Mouse (Mus musculus) limb, embryonic 10.5 days (tissue): Measurements from ENCODE around the gene Galnt4. TPM values are rescaled to one million over a fixed set of nuclear protein-coding genes. Genes with fewer than 3 reads are reported as not detected.
A peak's percentile ranks its signal among the peaks of the same experiment; 100 is the strongest.

Experiments
- DNase-seq: peaks from one replicate; pipeline ENCODE4 v3.0.0-alpha.2; 2017; ENCODE audit warnings: low spot score
- H3K27ac ChIP-seq: fragments of 300-500 bp; sonication (generic); 2 replicates; pipeline ENCODE4 v1.5.1; 2016; ENCODE audit warnings: mild to moderate bottlenecking
- H3K27me3 ChIP-seq: fragments of 300-500 bp; sonication (generic); 2 replicates; pipeline ENCODE4 v1.6.1; 2016; ENCODE audit warnings: low read depth, mild to moderate bottlenecking; ENCODE audit not compliant: poor library complexity, severe bottlenecking
- H3K36me3 ChIP-seq: fragments of 300-500 bp; sonication (generic); 2 replicates; pipeline ENCODE4 v1.6.1; 2016; ENCODE audit warnings: mild to moderate bottlenecking, moderate library complexity
- H3K4me1 ChIP-seq: fragments of 300-500 bp; sonication (generic); 2 replicates; pipeline ENCODE4 v1.6.1; 2016
- H3K4me3 ChIP-seq: fragments of 300-500 bp; sonication (generic); 2 replicates; pipeline ENCODE4 v1.5.1; 2016; ENCODE audit warnings: mild to moderate bottlenecking, moderate library complexity
- H3K9me3 ChIP-seq: fragments of 300-500 bp; sonication (generic); replicated peaks from 2 replicates; pipeline ENCODE4 v1.6.1; 2016; ENCODE audit warnings: mild to moderate bottlenecking
- WGBS: fragments of 180-500 bp; shearing (Covaris S2); methylation state at CpG from one replicate; pipeline ENCODE4 v1.1.7; 2016; 5-methylcytosine and 5-hydroxymethylcytosine counted together
- polyA plus RNA-seq: library from polyadenylated mRNA; unstranded; fragments of >200 nt; fragmentation: Nextera tagmentation; extraction: Ambion mirVana; gene quantifications from 2 replicates; pipeline ENCODE4 v1.2.1, GENCODE M21; 2016

Galnt4 gene
- polyA plus RNA-seq, 1 experiment from 2014 or later = 5.7 TPM

DNA sequence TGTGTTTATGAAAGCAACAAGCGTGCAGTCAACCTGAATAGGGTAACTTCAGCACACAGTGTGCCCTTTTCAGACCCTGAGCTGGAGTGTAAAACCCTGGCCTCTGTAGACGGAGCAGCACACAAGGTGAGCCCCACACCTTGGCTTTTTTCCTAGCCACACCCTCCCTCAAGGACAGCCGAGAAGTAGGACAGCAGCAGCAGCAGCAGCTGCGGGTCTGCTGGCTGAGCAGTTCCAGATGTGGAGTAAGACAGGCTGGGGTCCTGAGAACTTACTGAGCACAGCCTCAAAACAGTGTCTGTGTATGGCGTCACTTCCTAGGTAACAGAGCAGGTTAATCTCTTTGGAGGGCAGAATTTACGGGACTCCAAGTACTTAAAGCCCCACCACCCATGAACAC lies 10.7 kb downstream of the Galnt4 start:
- Histone ChIP-seq H3K4me3 (no peak overlapping the region), H3K36me3 (no peaks in the 10 kb centered on the region), H3K4me1 (peaks cover 58% of the 10 kb centered on the region), H3K27me3 (no peaks in the 10 kb centered on the region), H3K27ac (peak overlapping the region; percentile 14; the same call in 1 of the 2 replicates), H3K9me3 (no peaks in the 10 kb centered on the region)
- DNase-seq = peak; percentile 66
- WGBS = 29% methylated on average over 6 of the region's 6 CpGs

GRCm38 (mm10) chr10:99119471-99119870 lies 11.5 kb downstream of the Galnt4 start:
- Histone ChIP-seq H3K9me3 (no peaks in the 10 kb centered on the region), H3K27me3 (no peaks in the 10 kb centered on the region), H3K4me3 (no peak overlapping the region), H3K27ac (0 out of 2 replicates have a peak overlapping the region, but pooled peaks have one; percentile 14), H3K4me1 (peaks cover 51% of the 10 kb centered on the region), H3K36me3 (no peaks in the 10 kb centered on the region)
- WGBS = 86% methylated on average over 4 of the region's 4 CpGs
- DNase-seq = no peak

- Histone ChIP-seq H3K9me3 (no peaks in the 10 kb centered on the region), H3K4me1 (peaks cover 15% of the 10 kb centered on the region; the same call in 1 of the 2 replicates), H3K36me3 (peaks cover 51% of the 10 kb centered on the region), H3K27ac (peak within 1 kb of the TSS; percentile 36; the same call in 1 of the 2 replicates), H3K27me3 (no peaks in the 10 kb centered on the region), H3K4me3 (no peak within 1 kb of the TSS)
- no peak for DNase-seq
- WGBS = 91% methylated on average over 4 of the region's 4 CpGs
Measured at GRCm38 (mm10) chr10:99126225-99126624, 18.3 kb downstream of the Galnt4 start, which contains the start of gene Phxr2. Phxr2 (minus strand) TSS chr10:99126325.

DNA sequence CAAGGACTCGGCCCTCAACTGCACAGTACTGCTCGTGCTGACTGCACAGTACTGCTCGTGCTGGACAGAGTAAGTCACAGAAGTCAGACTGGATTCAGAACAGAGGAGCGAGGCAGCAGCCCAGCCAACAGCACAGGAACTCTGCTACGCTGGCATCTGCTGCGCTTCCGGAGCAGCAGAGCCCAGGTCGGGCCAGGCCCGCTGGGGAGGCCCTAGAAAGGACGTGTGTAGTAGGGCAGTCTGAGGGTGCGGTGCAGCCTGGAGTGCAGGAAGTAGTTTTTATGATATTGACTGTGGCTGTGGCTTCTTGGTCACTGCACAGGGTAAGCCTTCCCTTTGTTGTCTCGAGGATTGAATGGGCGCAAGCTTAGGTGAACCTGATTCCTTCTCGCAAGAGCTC lies 19.0 kb downstream of the Galnt4 start:
- Histone ChIP-seq H3K27me3 (no peaks in the 10 kb centered on the region), H3K36me3 (peaks cover 57% of the 10 kb centered on the region), H3K9me3 (no peaks in the 10 kb centered on the region), H3K4me3 (no peak overlapping the region), H3K27ac (peak overlapping the region; percentile 36; the same call in 1 of the 2 replicates), H3K4me1 (peaks cover 17% of the 10 kb centered on the region; the same call in 1 of the 2 replicates)
- WGBS = 89% methylated on average over 14 of the region's 14 CpGs
- DNase-seq = no peak

GRCm38 (mm10) chr10:99127691-99128261 lies 19.8 kb downstream of the Galnt4 start:
- H3K27me3 ChIP-seq = no peaks in the 10 kb centered on the region
- WGBS = 80% methylated on average over 11 of the region's 11 CpGs
- H3K4me3 ChIP-seq = no peak overlapping the region
- peaks cover 65% of the 10 kb centered on the region for H3K36me3 ChIP-seq
- no peak for DNase-seq
- H3K4me1 ChIP-seq = peaks cover 17% of the 10 kb centered on the region; the same call in 1 of the 2 replicates
- H3K9me3 ChIP-seq = no peaks in the 10 kb centered on the region
- H3K27ac ChIP-seq = no peak overlapping the region

DNA sequence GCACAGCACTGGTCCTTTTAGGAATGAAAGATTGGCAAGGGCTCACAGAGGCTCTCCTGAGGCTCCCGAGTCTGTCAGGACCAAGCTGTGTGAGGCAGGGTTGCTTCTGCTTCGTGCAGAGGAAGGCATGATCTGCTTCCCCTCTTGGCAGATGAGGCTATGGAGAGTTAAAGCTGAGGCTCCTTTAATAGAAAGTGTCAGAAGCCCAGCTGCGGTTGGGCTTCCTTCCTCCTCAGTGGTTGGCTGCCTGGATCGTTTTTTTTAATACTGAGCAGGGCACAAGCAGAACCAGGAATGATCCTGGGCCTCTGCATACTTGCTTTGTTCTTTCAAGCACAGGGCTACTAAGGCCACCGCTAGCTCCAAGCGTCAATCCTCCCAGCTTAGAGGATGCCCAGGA lies 22.7 kb downstream of the Galnt4 start:
- Histone ChIP-seq H3K9me3 (no peaks in the 10 kb centered on the region), H3K4me1 (peaks cover 17% of the 10 kb centered on the region; the same call in 1 of the 2 replicates), H3K27me3 (no peaks in the 10 kb centered on the region), H3K36me3 (peaks cover 72% of the 10 kb centered on the region), H3K27ac (0 out of 2 replicates have a peak overlapping the region, but pooled peaks have one; percentile 0), H3K4me3 (no peak overlapping the region)
- 62% methylated on average over 6 of the region's 6 CpGs for WGBS
- no peak for DNase-seq

- H3K4me3 ChIP-seq = no peak overlapping the region
- peaks cover 17% of the 10 kb centered on the region; the same call in 1 of the 2 replicates for H3K4me1 ChIP-seq
- no peaks in the 10 kb centered on the region for H3K27me3 ChIP-seq
- DNase-seq = no peak
- H3K36me3 ChIP-seq = peaks cover 76% of the 10 kb centered on the region
- 65% methylated on average over 5 of the region's 5 CpGs for WGBS
- 0 out of 2 replicates have a peak overlapping the region, but pooled peaks have one; percentile 0 for H3K27ac ChIP-seq
- no peaks in the 10 kb centered on the region for H3K9me3 ChIP-seq
Measured at GRCm38 (mm10) chr10:99131298-99131697, 23.3 kb downstream of the Galnt4 start.

DNA sequence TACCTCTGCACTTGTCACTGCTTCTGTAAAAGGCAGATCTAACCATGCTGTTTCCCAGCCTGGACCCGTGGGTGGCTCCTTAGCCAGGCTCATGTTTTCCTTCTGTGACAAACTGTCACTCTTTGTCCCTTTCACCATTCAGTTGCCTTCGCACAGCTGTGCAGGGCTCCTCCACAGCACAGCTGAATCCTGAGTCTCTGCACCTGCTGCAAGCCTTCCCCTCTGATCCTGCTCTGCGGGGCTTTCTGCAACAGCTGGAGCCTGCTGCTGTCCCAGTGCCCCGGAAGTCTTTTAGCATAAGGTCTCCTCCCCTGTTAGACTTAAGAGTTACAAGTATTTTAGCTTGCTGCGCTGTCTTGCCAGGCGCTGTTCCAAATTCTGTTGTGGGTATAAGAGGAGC lies 24.2 kb downstream of the Galnt4 start:
- Histone ChIP-seq H3K4me1 (peaks cover 13% of the 10 kb centered on the region; the same call in 1 of the 2 replicates), H3K4me3 (no peak overlapping the region), H3K27me3 (no peaks in the 10 kb centered on the region), H3K9me3 (no peaks in the 10 kb centered on the region), H3K36me3 (peaks cover 75% of the 10 kb centered on the region), H3K27ac (no peak overlapping the region)
- 83% methylated on average over 6 of the region's 6 CpGs for WGBS
- DNase-seq = no peak

DNA sequence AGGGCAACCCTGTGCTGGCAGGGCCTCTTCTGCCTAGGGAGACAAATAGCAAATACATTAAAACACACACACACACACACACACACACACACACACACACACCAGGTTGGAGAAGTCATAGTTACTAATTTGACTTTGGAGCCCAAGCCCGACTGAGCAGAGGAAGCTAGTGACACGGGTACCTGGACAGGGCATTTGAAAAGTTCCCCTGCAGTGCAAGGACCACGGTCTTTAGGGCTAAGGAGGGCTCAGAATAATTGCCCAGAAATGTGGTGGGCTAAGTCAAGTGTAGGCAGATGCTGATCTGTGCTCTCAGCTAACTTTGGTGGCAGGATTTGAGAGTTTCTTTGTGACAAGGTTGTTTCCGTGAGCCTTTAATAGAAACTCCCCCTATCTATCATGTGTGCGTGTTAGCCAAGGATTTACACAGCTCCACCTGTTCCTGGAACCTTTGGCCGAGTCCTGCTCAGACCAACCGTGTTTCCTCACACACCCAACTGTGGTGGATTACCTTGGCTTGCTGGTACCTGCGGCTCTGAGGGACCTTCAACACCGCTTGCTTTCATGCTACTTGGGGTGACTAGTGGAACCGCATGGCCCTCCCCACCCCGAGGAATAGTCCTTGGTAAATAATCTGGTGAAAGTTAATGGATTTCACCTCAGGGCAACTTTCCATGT lies 24.8 kb downstream of the Galnt4 start:
- no peak overlapping the region for H3K4me3 ChIP-seq
- WGBS = 93% methylated on average over 11 of the region's 11 CpGs
- H3K4me1 ChIP-seq = peaks cover 11% of the 10 kb centered on the region; the same call in 1 of the 2 replicates
- H3K27ac ChIP-seq = no peak overlapping the region
- H3K27me3 ChIP-seq = no peaks in the 10 kb centered on the region
- peak; percentile 21 for DNase-seq
- H3K36me3 ChIP-seq = peaks cover 70% of the 10 kb centered on the region
- no peaks in the 10 kb centered on the region for H3K9me3 ChIP-seq

- Histone ChIP-seq H3K27ac (no peak overlapping the region), H3K4me3 (no peak overlapping the region), H3K9me3 (no peaks in the 10 kb centered on the region), H3K4me1 (peaks cover 9% of the 10 kb centered on the region; the same call in 1 of the 2 replicates), H3K36me3 (peaks cover 68% of the 10 kb centered on the region), H3K27me3 (no peaks in the 10 kb centered on the region)
- WGBS = 94% methylated on average over 16 of the region's 16 CpGs
- no peak for DNase-seq
Measured at GRCm38 (mm10) chr10:99133321-99133875, 25.4 kb downstream of the Galnt4 start.

DNA sequence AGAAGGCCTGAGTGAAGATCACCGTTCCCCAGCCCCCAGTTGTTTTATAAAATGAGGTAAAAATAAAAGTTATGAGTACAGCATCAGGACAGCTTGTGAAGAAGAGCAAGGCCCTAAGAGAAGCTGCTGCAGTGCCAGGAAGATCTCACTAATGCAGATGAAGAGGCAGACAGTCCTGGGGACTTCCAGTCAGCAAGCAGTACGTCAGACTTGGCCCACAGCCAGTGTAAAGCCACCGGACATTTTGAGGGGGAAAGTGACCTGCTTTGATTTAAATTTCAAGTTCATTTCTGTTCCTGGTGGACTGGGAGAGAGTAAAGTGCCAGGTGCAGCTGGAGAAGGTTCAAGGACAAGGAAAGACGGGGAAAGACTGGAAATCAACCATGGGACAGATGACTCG lies 28.4 kb downstream of the Galnt4 start:
- H3K4me1 ChIP-seq = peaks cover under 1% of the 10 kb centered on the region; the same call in 1 of the 2 replicates
- H3K27me3 ChIP-seq = no peaks in the 10 kb centered on the region
- no peaks in the 10 kb centered on the region for H3K9me3 ChIP-seq
- peaks cover 53% of the 10 kb centered on the region for H3K36me3 ChIP-seq
- whole genome bisulfite sequencing = 94% methylated on average over 5 of the region's 5 CpGs
- no peak overlapping the region for H3K27ac ChIP-seq
- no peak overlapping the region for H3K4me3 ChIP-seq
- DNase-seq = no peak

GRCm38 (mm10) chr10:99145611-99146010 lies 37.7 kb downstream of the Galnt4 start:
- H3K36me3 ChIP-seq = peaks cover 43% of the 10 kb centered on the region

DNA sequence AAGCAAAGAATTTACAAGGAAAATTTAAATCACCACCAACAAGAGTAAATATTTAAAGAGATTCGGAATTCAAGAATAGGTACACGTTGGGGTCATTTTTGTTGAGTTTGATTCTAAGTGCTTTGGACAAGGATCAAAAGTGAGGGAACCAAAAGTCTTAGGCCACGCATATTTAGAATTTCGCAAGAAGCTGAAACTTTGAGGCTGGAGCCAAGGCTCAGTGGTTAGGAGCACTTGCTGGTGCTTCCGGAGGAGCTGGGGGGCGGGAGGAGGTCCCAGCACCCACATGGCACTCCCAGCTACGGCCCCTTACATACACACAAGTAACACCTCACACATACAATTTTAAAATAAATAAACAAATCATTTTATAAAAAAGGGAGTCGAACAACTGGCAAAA lies 38.6 kb downstream of the Galnt4 start:
- Histone ChIP-seq H3K4me3 (no peak overlapping the region), H3K27me3 (no peaks in the 10 kb centered on the region), H3K4me1 (no peaks in the 10 kb centered on the region), H3K36me3 (peaks cover 43% of the 10 kb centered on the region), H3K27ac (no peak overlapping the region), H3K9me3 (no peaks in the 10 kb centered on the region)
- 94% methylated on average over 8 of the region's 8 CpGs for WGBS
- no peak for DNase-seq

More at GRCm38 (mm10) chr10:99145611-99146010, 37.7 kb downstream of the Galnt4 start:
- Histone ChIP-seq H3K27ac (no peak overlapping the region), H3K4me3 (no peak overlapping the region), H3K4me1 (no peaks in the 10 kb centered on the region), H3K27me3 (no peaks in the 10 kb centered on the region), H3K9me3 (no peaks in the 10 kb centered on the region)
- DNase-seq = no peak
- WGBS = 91% methylated on average over 8 of the region's 8 CpGs
